In genomic region chr16:9279726-9280125, GRCm38 (mm10) we compare ENCODE assay signal across 15 mouse cellular contexts.
"Had no signal": no experiment of that assay in that cellular context is flagged by ENCODE, and none has a peak within 500 bp of the region (broad histone marks: within the 10 kb centered on the region; RNA-seq: fewer than 3 reads in every experiment).

No protein-coding gene starts in this region.

- H3K4me3 ChIP-seq: limb, embryonic 15.5 days; liver, embryonic 12.5 days; midbrain, embryonic 12.5 days; neural tube, embryonic 13.5 days had no signal

- H3K4me2 ChIP-seq: limb, embryonic 15.5 days; liver, embryonic 12.5 days; lung, embryonic 14.5 days; midbrain, embryonic 12.5 days; neural tube, embryonic 13.5 days had no signal

- H3K4me1 ChIP-seq: limb, embryonic 15.5 days; liver, embryonic 12.5 days had no signal

- H3K27ac ChIP-seq: kidney, postnatal 0 days; limb, embryonic 15.5 days; liver, embryonic 12.5 days; neural tube, embryonic 13.5 days had no signal

- H3K27me3 ChIP-seq: limb, embryonic 15.5 days; liver, embryonic 12.5 days; neural tube, embryonic 13.5 days had no signal

- DNase-seq: kidney, adult 9 months; kidney, postnatal 36 days; lung, embryonic 14.5 days; lung, postnatal 10 days; lung, postnatal 4 days; right cerebral cortex, adult 18-20 months; right cerebral cortex, postnatal 25 days; thymus, adult 2 months; thymus, postnatal 25 days had no signal

- H3K9me3 ChIP-seq: limb, embryonic 15.5 days; liver, embryonic 12.5 days; midbrain, embryonic 12.5 days; neural tube, embryonic 13.5 days had no signal

- H3K9ac ChIP-seq: limb, embryonic 15.5 days; liver, embryonic 12.5 days; lung, embryonic 14.5 days; midbrain, embryonic 12.5 days; neural tube, embryonic 13.5 days had no signal

- ATAC-seq: intestine, postnatal 0 days; liver, embryonic 12.5 days had no signal

- H3K36me3 ChIP-seq: limb, embryonic 15.5 days; liver, embryonic 12.5 days; midbrain, embryonic 12.5 days; neural tube, embryonic 13.5 days had no signal
